Mouse (Mus musculus): ENCODE results near the gene Cadm1. TPM values are rescaled to one million over a fixed set of nuclear protein-coding genes. Genes with fewer than 3 reads are reported as not detected.
A peak's percentile ranks its signal among the peaks of the same experiment; 100 is the strongest.

Cadm1 gene
- polyA plus RNA-seq (2012; rRNA removed), result 1.8 and 2.9 TPM in 2 replicates

- WGBS, result under 1% methylated on average over 71 of the region's 72 CpGs
- DNase-seq (ENCODE audit: low read depth, low spot score), result peak; percentile 73
Observed at GRCm38 (mm10) chr9:47529602-47530450, at the start of gene Cadm1. Cadm1 (plus strand) TSS chr9:47530173.

- DNase-seq (ENCODE audit: low read depth, low spot score), result no peak
- WGBS, result 79% methylated on average over 5 of the region's 5 CpGs
Observed at GRCm38 (mm10) chr9:47484506-47484905, 45.5 kb upstream of the Cadm1 start.

GRCm38 (mm10) chr9:47485186-47485585 is 44.8 kb upstream of the Cadm1 start:
- DNase-seq (ENCODE audit: low read depth, low spot score), result no peak
- WGBS, result 81% methylated on average over 4 of the region's 4 CpGs

- WGBS, result 34% methylated on average over 3 of the region's 3 CpGs
- no peak for DNase-seq (ENCODE audit: low read depth, low spot score)
Observed at GRCm38 (mm10) chr9:47499761-47500160, 30.2 kb upstream of the Cadm1 start.

- 53% methylated on average over 13 of the region's 13 CpGs for WGBS
- no peak for DNase-seq (ENCODE audit: low read depth, low spot score)
Observed at GRCm38 (mm10) chr9:47505956-47506355, 24.0 kb upstream of the Cadm1 start.

GRCm38 (mm10) chr9:47506876-47507275 is 23.1 kb upstream of the Cadm1 start:
- no peak for DNase-seq (ENCODE audit: low read depth, low spot score)
- 87% methylated on average over 17 of the region's 17 CpGs for WGBS

GRCm38 (mm10) chr9:47508109-47508508 is 21.9 kb upstream of the Cadm1 start:
- 46% methylated on average over 3 of the region's 3 CpGs for WGBS
- no peak for DNase-seq (ENCODE audit: low read depth, low spot score)

GRCm38 (mm10) chr9:47512521-47512920 is 17.5 kb upstream of the Cadm1 start:
- WGBS, result 84% methylated on average over 3 of the region's 3 CpGs
- DNase-seq (ENCODE audit: low read depth, low spot score), result no peak

- 25% methylated on average over 8 of the region's 8 CpGs for WGBS
- DNase-seq (ENCODE audit: low read depth, low spot score), result no peak
Observed at GRCm38 (mm10) chr9:47514318-47514717, 15.7 kb upstream of the Cadm1 start.

GRCm38 (mm10) chr9:47516238-47516637 is 13.7 kb upstream of the Cadm1 start:
- no peak for DNase-seq (ENCODE audit: low read depth, low spot score)
- WGBS, result 42% methylated on average over 4 of the region's 4 CpGs

- 96% methylated on average over 9 of the region's 9 CpGs for WGBS
- no peak for DNase-seq (ENCODE audit: low read depth, low spot score)
Observed at GRCm38 (mm10) chr9:47527290-47527689, 2.7 kb upstream of the Cadm1 start.

- no peak for DNase-seq (ENCODE audit: low read depth, low spot score)
- 87% methylated on average over 5 of the region's 5 CpGs for WGBS
Observed at GRCm38 (mm10) chr9:47527741-47528140, 2.2 kb upstream of the Cadm1 start.

- 14% methylated on average over 11 of the region's 11 CpGs for WGBS
- no peak for DNase-seq (ENCODE audit: low read depth, low spot score)
Observed at GRCm38 (mm10) chr9:47529182-47529581, 791 bp upstream of the Cadm1 start.

- 3% methylated on average over 27 of the region's 30 CpGs for WGBS
- DNase-seq (ENCODE audit: low read depth, low spot score), result no peak
Observed at GRCm38 (mm10) chr9:47530544-47530921, 560 bp downstream of the Cadm1 start.

GRCm38 (mm10) chr9:47530922-47531850 is 1.2 kb downstream of the Cadm1 start:
- no peak for DNase-seq (ENCODE audit: low read depth, low spot score)
- WGBS, result 1% methylated on average over 109 of the region's 110 CpGs

GRCm38 (mm10) chr9:47532215-47532865 is 2.4 kb downstream of the Cadm1 start:
- 13% methylated on average over 20 of the region's 20 CpGs for WGBS
- DNase-seq (ENCODE audit: low read depth, low spot score), result no peak

GRCm38 (mm10) chr9:47533461-47533860 is 3.5 kb downstream of the Cadm1 start:
- no peak for DNase-seq (ENCODE audit: low read depth, low spot score)
- 46% methylated on average over 8 of the region's 8 CpGs for WGBS

GRCm38 (mm10) chr9:47534573-47535475 is 4.9 kb downstream of the Cadm1 start:
- WGBS, result 89% methylated on average over 11 of the region's 11 CpGs
- no peak for DNase-seq (ENCODE audit: low read depth, low spot score)

GRCm38 (mm10) chr9:47545245-47545644 is 15.3 kb downstream of the Cadm1 start:
- no peak for DNase-seq (ENCODE audit: low read depth, low spot score)
- WGBS, result 27% methylated on average over 7 of the region's 7 CpGs
